Mouse (Mus musculus): ENCODE measurements around the gene Fam81a. TPM values are rescaled to one million over a fixed set of nuclear protein-coding genes. Genes with fewer than 3 reads are reported as not detected.

Gene Fam81a
- polyA plus RNA-seq, 1 experiment from 2014 or later, result 2.0 TPM

- H3K4me3 ChIP-seq (ENCODE audit: low read depth, low read length), result no peak overlapping the region
- H3K4me2 ChIP-seq (ENCODE audit: low read depth, low read length), result no peak overlapping the region
- no peaks in the 10 kb centered on the region for H3K9me3 ChIP-seq (replicated peaks; ENCODE audit: control insufficient read depth, low read length)
- no peaks in the 10 kb centered on the region for H3K4me1 ChIP-seq (ENCODE audit: control insufficient read depth, insufficient read depth, low read length)
- H3K9ac ChIP-seq (replicated peaks; ENCODE audit: low read length), result no peak overlapping the region
- DNase-seq (ENCODE audit: low spot score) (no peak), ATAC-seq (replicated peaks; ENCODE audit: insufficient number of reproducible peaks, low FRiP score, low TSS enrichment, low read depth) (no peak)
- H3K27me3 ChIP-seq (ENCODE audit: control insufficient read depth, insufficient read depth, low read length), result no peaks in the 10 kb centered on the region
- no peak overlapping the region for H3K27ac ChIP-seq (replicated peaks; ENCODE audit: low read depth, low read length)
- 78% methylated on average over 5 of the region's 5 CpGs for WGBS
- no peaks in the 10 kb centered on the region for H3K36me3 ChIP-seq (replicated peaks; ENCODE audit: control insufficient read depth, insufficient read depth, low read depth, low read length)
Observed at GRCm38 (mm10) chr9:70108151-70108550, 34.2 kb downstream of the Fam81a start.

GRCm38 (mm10) chr9:70105573-70105972 is 36.8 kb downstream of the Fam81a start:
- no peaks in the 10 kb centered on the region for H3K4me1 ChIP-seq (ENCODE audit: control insufficient read depth, insufficient read depth, low read length)
- no peak overlapping the region for H3K9ac ChIP-seq (replicated peaks; ENCODE audit: low read length)
- 83% methylated on average over 5 of the region's 5 CpGs for WGBS
- H3K27me3 ChIP-seq (ENCODE audit: control insufficient read depth, insufficient read depth, low read length), result no peaks in the 10 kb centered on the region
- ATAC-seq (replicated peaks; ENCODE audit: insufficient number of reproducible peaks, low FRiP score, low TSS enrichment, low read depth) (no peak), DNase-seq (ENCODE audit: low spot score) (no peak)
- no peak overlapping the region for H3K4me3 ChIP-seq (ENCODE audit: low read depth, low read length)
- no peak overlapping the region for H3K4me2 ChIP-seq (ENCODE audit: low read depth, low read length)
- H3K9me3 ChIP-seq (replicated peaks; ENCODE audit: control insufficient read depth, low read length), result no peaks in the 10 kb centered on the region
- no peaks in the 10 kb centered on the region for H3K36me3 ChIP-seq (replicated peaks; ENCODE audit: control insufficient read depth, insufficient read depth, low read depth, low read length)
- no peak overlapping the region for H3K27ac ChIP-seq (replicated peaks; ENCODE audit: low read depth, low read length)

GRCm38 (mm10) chr9:70103106-70103505 is 39.3 kb downstream of the Fam81a start:
- Histone ChIP-seq H3K4me2 (ENCODE audit: low read depth, low read length) (no peak overlapping the region), H3K9ac (replicated peaks; ENCODE audit: low read length) (no peak overlapping the region), H3K27ac (replicated peaks; ENCODE audit: low read depth, low read length) (no peak overlapping the region), H3K36me3 (replicated peaks; ENCODE audit: control insufficient read depth, insufficient read depth, low read depth, low read length) (no peaks in the 10 kb centered on the region), H3K9me3 (replicated peaks; ENCODE audit: control insufficient read depth, low read length) (no peaks in the 10 kb centered on the region), H3K27me3 (ENCODE audit: control insufficient read depth, insufficient read depth, low read length) (no peaks in the 10 kb centered on the region), H3K4me3 (ENCODE audit: low read depth, low read length) (no peak overlapping the region), H3K4me1 (ENCODE audit: control insufficient read depth, insufficient read depth, low read length) (no peaks in the 10 kb centered on the region)
- WGBS, result 52% methylated on average over 8 of the region's 8 CpGs
- no peak for ATAC-seq (replicated peaks; ENCODE audit: insufficient number of reproducible peaks, low FRiP score, low TSS enrichment, low read depth)
- no peak for DNase-seq (ENCODE audit: low spot score)

- H3K27me3 ChIP-seq (ENCODE audit: control insufficient read depth, insufficient read depth, low read length), result no peaks in the 10 kb centered on the region
- ATAC-seq (replicated peaks; ENCODE audit: insufficient number of reproducible peaks, low FRiP score, low TSS enrichment, low read depth), result no peak
- no peak overlapping the region for H3K4me3 ChIP-seq (ENCODE audit: low read depth, low read length)
- H3K36me3 ChIP-seq (replicated peaks; ENCODE audit: control insufficient read depth, insufficient read depth, low read depth, low read length), result no peaks in the 10 kb centered on the region
- DNase-seq (ENCODE audit: low spot score), result no peak
- H3K4me1 ChIP-seq (ENCODE audit: control insufficient read depth, insufficient read depth, low read length), result no peaks in the 10 kb centered on the region
- no peak overlapping the region for H3K27ac ChIP-seq (replicated peaks; ENCODE audit: low read depth, low read length)
- 84% methylated on average over 2 of the region's 2 CpGs for WGBS
- no peak overlapping the region for H3K4me2 ChIP-seq (ENCODE audit: low read depth, low read length)
- no peaks in the 10 kb centered on the region for H3K9me3 ChIP-seq (replicated peaks; ENCODE audit: control insufficient read depth, low read length)
- no peak overlapping the region for H3K9ac ChIP-seq (replicated peaks; ENCODE audit: low read length)
Observed at GRCm38 (mm10) chr9:70097542-70097941, 44.8 kb downstream of the Fam81a start.

- Histone ChIP-seq H3K9ac (replicated peaks; ENCODE audit: low read length) (no peak overlapping the region), H3K4me1 (ENCODE audit: control insufficient read depth, insufficient read depth, low read length) (no peaks in the 10 kb centered on the region), H3K9me3 (replicated peaks; ENCODE audit: control insufficient read depth, low read length) (no peaks in the 10 kb centered on the region), H3K4me2 (ENCODE audit: low read depth, low read length) (no peak overlapping the region), H3K4me3 (ENCODE audit: low read depth, low read length) (no peak overlapping the region), H3K27me3 (ENCODE audit: control insufficient read depth, insufficient read depth, low read length) (no peaks in the 10 kb centered on the region), H3K36me3 (replicated peaks; ENCODE audit: control insufficient read depth, insufficient read depth, low read depth, low read length) (no peaks in the 10 kb centered on the region), H3K27ac (replicated peaks; ENCODE audit: low read depth, low read length) (no peak overlapping the region)
- DNase-seq (ENCODE audit: low spot score) (no peak), ATAC-seq (replicated peaks; ENCODE audit: insufficient number of reproducible peaks, low FRiP score, low TSS enrichment, low read depth) (no peak)
- 67% methylated on average over 6 of the region's 6 CpGs for WGBS
Observed at GRCm38 (mm10) chr9:70095016-70095415, 47.3 kb downstream of the Fam81a start.

GRCm38 (mm10) chr9:70090541-70090940 is 51.8 kb downstream of the Fam81a start:
- WGBS, result 90% methylated on average over 10 of the region's 10 CpGs

GRCm38 (mm10) chr9:70088786-70089096 is 53.6 kb downstream of the Fam81a start:
- H3K36me3 ChIP-seq (replicated peaks; ENCODE audit: control insufficient read depth, insufficient read depth, low read depth, low read length), result no peaks in the 10 kb centered on the region
- no peak overlapping the region for H3K27ac ChIP-seq (replicated peaks; ENCODE audit: low read depth, low read length)
- WGBS, result 62% methylated on average over 6 of the region's 6 CpGs
- H3K4me2 ChIP-seq (ENCODE audit: low read depth, low read length), result no peak overlapping the region
- no peaks in the 10 kb centered on the region for H3K4me1 ChIP-seq (ENCODE audit: control insufficient read depth, insufficient read depth, low read length)
- ATAC-seq (replicated peaks; ENCODE audit: insufficient number of reproducible peaks, low FRiP score, low TSS enrichment, low read depth) (no peak), DNase-seq (ENCODE audit: low spot score) (no peak)
- no peaks in the 10 kb centered on the region for H3K27me3 ChIP-seq (ENCODE audit: control insufficient read depth, insufficient read depth, low read length)
- H3K4me3 ChIP-seq (ENCODE audit: low read depth, low read length), result no peak overlapping the region
- H3K9me3 ChIP-seq (replicated peaks; ENCODE audit: control insufficient read depth, low read length), result no peaks in the 10 kb centered on the region
- H3K9ac ChIP-seq (replicated peaks; ENCODE audit: low read length), result no peak overlapping the region

More at GRCm38 (mm10) chr9:70090541-70090940, 51.8 kb downstream of the Fam81a start:
- Histone ChIP-seq H3K9ac (replicated peaks; ENCODE audit: low read length) (no peak overlapping the region), H3K27me3 (ENCODE audit: control insufficient read depth, insufficient read depth, low read length) (no peaks in the 10 kb centered on the region), H3K4me1 (ENCODE audit: control insufficient read depth, insufficient read depth, low read length) (no peaks in the 10 kb centered on the region), H3K4me3 (ENCODE audit: low read depth, low read length) (no peak overlapping the region), H3K4me2 (ENCODE audit: low read depth, low read length) (no peak overlapping the region), H3K9me3 (replicated peaks; ENCODE audit: control insufficient read depth, low read length) (no peaks in the 10 kb centered on the region), H3K36me3 (replicated peaks; ENCODE audit: control insufficient read depth, insufficient read depth, low read depth, low read length) (no peaks in the 10 kb centered on the region), H3K27ac (replicated peaks; ENCODE audit: low read depth, low read length) (no peak overlapping the region)
- ATAC-seq (replicated peaks; ENCODE audit: insufficient number of reproducible peaks, low FRiP score, low TSS enrichment, low read depth) (no peak), DNase-seq (ENCODE audit: low spot score) (no peak)

- DNase-seq (ENCODE audit: low spot score), result no peak
- 78% methylated on average over 19 of the region's 19 CpGs for whole genome bisulfite sequencing
Observed at GRCm38 (mm10) chr9:70088041-70088785, 54.1 kb downstream of the Fam81a start.

More at GRCm38 (mm10) chr9:70088041-70088785, 54.1 kb downstream of the Fam81a start:
- H3K36me3 ChIP-seq (replicated peaks; ENCODE audit: control insufficient read depth, insufficient read depth, low read depth, low read length), result no peaks in the 10 kb centered on the region
- no peak overlapping the region for H3K9ac ChIP-seq (replicated peaks; ENCODE audit: low read length)
- H3K4me2 ChIP-seq (ENCODE audit: low read depth, low read length), result no peak overlapping the region
- no peak overlapping the region for H3K27ac ChIP-seq (replicated peaks; ENCODE audit: low read depth, low read length)
- H3K9me3 ChIP-seq (replicated peaks; ENCODE audit: control insufficient read depth, low read length), result no peaks in the 10 kb centered on the region
- no peak for ATAC-seq (replicated peaks; ENCODE audit: insufficient number of reproducible peaks, low FRiP score, low TSS enrichment, low read depth)
- no peaks in the 10 kb centered on the region for H3K27me3 ChIP-seq (ENCODE audit: control insufficient read depth, insufficient read depth, low read length)
- H3K4me1 ChIP-seq (ENCODE audit: control insufficient read depth, insufficient read depth, low read length), result no peaks in the 10 kb centered on the region
- no peak overlapping the region for H3K4me3 ChIP-seq (ENCODE audit: low read depth, low read length)

All from embryonic facial prominence, embryonic 11.5 days (tissue).